Mouse (Mus musculus): ENCODE data around the gene Itga2. TPM values are rescaled to one million over a fixed set of nuclear protein-coding genes. Genes with fewer than 3 reads are reported as not detected.

Itga2 gene
- polyA plus RNA-seq, 1 experiment: 0.01 TPM

DNA sequence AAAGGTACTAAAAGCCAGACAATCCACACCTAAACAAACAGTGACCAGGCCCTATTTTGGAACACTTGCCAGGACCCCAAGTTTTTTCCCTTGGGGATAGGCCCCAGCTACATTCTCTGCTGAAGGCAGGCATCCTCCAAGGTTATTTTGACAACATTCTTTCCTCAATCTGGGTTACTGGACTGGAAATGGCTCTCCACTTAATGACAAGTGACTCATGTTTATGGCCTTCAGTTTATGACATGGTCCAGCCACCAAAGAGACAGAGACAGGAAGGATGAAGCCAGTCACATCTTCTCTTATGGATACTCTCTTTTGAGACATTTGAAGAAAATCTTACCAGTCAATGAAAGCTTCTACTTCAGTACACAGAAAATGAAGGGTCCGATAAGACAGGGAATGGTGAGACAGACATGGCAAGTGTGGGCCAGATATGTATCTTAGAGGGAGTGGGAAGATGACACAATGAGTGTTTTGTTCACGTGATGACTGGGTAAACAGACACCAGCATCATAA lies 55.8 kb downstream of the Itga2 start:
- H3K36me3 ChIP-seq (ENCODE audit: control insufficient read depth, insufficient read depth): no peaks in the 10 kb centered on the region
- H3ac ChIP-seq (ENCODE audit: control insufficient read depth, insufficient read length, low read depth): no peak overlapping the region
- TF ChIP-seq USF1 (IDR thresholded peaks at IDR 0.05; ENCODE audit: low read depth) (peak; percentile 60), MYOG (IDR thresholded peaks at IDR 0.05; ENCODE audit: control insufficient read depth, extremely low read depth, insufficient read length) (no peak)
- no peaks in the 10 kb centered on the region for H3K27me3 ChIP-seq (ENCODE audit: control insufficient read depth, insufficient read depth, insufficient read length)
- no peak overlapping the region for H3K4me3 ChIP-seq (ENCODE audit: insufficient read depth, poor library complexity, severe bottlenecking)
- no peaks in the 10 kb centered on the region for H3K79me3 ChIP-seq (ENCODE audit: low read depth)
- H3K79me2 ChIP-seq (ENCODE audit: control insufficient read depth, insufficient read depth): no peaks in the 10 kb centered on the region

DNA sequence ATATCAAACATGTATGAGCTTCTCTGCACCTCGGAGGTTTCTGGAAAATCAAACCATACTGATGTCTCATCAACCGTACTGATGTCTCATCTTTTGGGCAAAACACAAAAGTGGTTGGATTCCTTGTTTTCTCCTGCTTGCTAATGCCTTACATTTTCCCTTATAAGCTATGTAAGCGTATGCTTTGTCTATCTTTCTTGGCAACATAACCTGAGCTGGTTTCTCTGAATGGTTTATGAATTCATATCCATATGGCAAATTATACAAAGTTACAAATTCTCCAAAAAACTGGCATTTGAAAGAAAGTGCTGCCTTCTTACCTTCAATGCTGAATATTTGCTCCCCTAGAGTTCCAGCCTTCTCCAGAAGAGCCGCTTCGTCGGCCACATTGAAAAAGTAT lies 57.2 kb downstream of the Itga2 start:
- Histone ChIP-seq H3K79me3 (ENCODE audit: low read depth) (no peaks in the 10 kb centered on the region), H3K4me3 (ENCODE audit: insufficient read depth, poor library complexity, severe bottlenecking) (no peak overlapping the region), H3K36me3 (ENCODE audit: control insufficient read depth, insufficient read depth) (no peaks in the 10 kb centered on the region), H3K27me3 (ENCODE audit: control insufficient read depth, insufficient read depth, insufficient read length) (no peaks in the 10 kb centered on the region), H3ac (ENCODE audit: control insufficient read depth, insufficient read length, low read depth) (no peak overlapping the region), H3K79me2 (ENCODE audit: control insufficient read depth, insufficient read depth) (no peaks in the 10 kb centered on the region)
- TF ChIP-seq MYOG (IDR thresholded peaks at IDR 0.05; ENCODE audit: control insufficient read depth, extremely low read depth, insufficient read length) (no peak), USF1 (IDR thresholded peaks at IDR 0.05; ENCODE audit: low read depth) (no peak), CTCF (IDR thresholded peaks at IDR 0.05; ENCODE audit: control insufficient read depth, insufficient read depth, insufficient read length) (no peak), MYOD1 (IDR thresholded peaks at IDR 0.05; ENCODE audit: control insufficient read depth, insufficient read length, low read depth) (no peak), CEBPB (IDR thresholded peaks at IDR 0.05; ENCODE audit: low read depth) (no peak), MAX (IDR thresholded peaks at IDR 0.05) (no peak), FOSL1 (IDR thresholded peaks at IDR 0.05; ENCODE audit: insufficient read depth, low read length, poor library complexity, severe bottlenecking) (no peak)

DNA sequence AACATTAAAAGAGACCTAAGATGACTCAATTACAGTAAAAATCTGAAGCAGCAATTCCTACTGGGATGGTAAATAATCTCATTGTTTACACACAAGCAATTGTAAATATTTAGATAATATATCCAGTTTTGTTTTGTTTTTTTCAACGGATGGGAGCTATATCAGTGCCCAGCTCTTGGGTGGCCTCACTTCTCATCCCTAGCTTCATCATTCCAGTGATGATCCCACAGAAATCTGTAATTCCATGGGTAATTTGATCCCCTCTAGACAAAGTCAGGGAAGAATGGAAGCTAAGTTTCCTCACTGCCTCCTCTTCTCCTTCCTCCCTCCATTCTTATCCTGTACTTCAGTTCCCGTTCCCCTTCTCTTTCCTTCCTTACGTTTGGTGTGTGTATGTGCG lies 74.4 kb downstream of the Itga2 start:
- no peak overlapping the region for H3ac ChIP-seq (ENCODE audit: control insufficient read depth, insufficient read length, low read depth)
- no peaks in the 10 kb centered on the region for H3K36me3 ChIP-seq (ENCODE audit: control insufficient read depth, insufficient read depth)
- H3K79me2 ChIP-seq (ENCODE audit: control insufficient read depth, insufficient read depth): no peaks in the 10 kb centered on the region
- H3K27me3 ChIP-seq (ENCODE audit: control insufficient read depth, insufficient read depth, insufficient read length): no peaks in the 10 kb centered on the region
- TF ChIP-seq FOSL1 (IDR thresholded peaks at IDR 0.05; ENCODE audit: insufficient read depth, low read length, poor library complexity, severe bottlenecking) (no peak), CTCF (IDR thresholded peaks at IDR 0.05; ENCODE audit: control insufficient read depth, insufficient read depth, insufficient read length) (no peak), MYOG (IDR thresholded peaks at IDR 0.05; ENCODE audit: control insufficient read depth, extremely low read depth, insufficient read length) (no peak), MAX (IDR thresholded peaks at IDR 0.05) (no peak), MYOD1 (IDR thresholded peaks at IDR 0.05; ENCODE audit: control insufficient read depth, insufficient read length, low read depth) (no peak), USF1 (IDR thresholded peaks at IDR 0.05; ENCODE audit: low read depth) (no peak), CEBPB (IDR thresholded peaks at IDR 0.05; ENCODE audit: low read depth) (no peak)
- H3K79me3 ChIP-seq (ENCODE audit: low read depth): no peaks in the 10 kb centered on the region
- no peak overlapping the region for H3K4me3 ChIP-seq (ENCODE audit: insufficient read depth, poor library complexity, severe bottlenecking)

DNA sequence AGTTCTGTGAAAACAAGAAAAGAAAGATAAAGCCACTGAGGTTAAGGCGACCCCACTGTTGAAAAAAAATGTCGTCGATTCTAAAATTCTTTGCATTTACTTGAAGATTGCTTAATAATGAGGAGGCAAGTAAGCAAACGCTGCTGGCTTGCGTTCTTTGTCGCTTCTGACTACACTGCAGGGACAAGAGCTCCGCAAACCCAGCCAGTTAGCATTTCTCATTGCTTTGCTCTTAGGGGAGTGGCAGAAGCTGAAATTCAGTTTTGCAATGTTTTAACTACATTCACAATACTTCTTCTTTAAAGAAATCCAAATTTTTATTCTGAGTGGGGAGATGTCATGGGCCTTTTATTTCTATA lies 75.7 kb downstream of the Itga2 start:
- no peaks in the 10 kb centered on the region for H3K36me3 ChIP-seq (ENCODE audit: control insufficient read depth, insufficient read depth)
- no peak overlapping the region for H3ac ChIP-seq (ENCODE audit: control insufficient read depth, insufficient read length, low read depth)
- H3K79me3 ChIP-seq (ENCODE audit: low read depth): no peaks in the 10 kb centered on the region
- no peak overlapping the region for H3K4me3 ChIP-seq (ENCODE audit: insufficient read depth, poor library complexity, severe bottlenecking)
- TF ChIP-seq MAX (IDR thresholded peaks at IDR 0.05): no peak
- TF ChIP-seq CTCF (IDR thresholded peaks at IDR 0.05; ENCODE audit: control insufficient read depth, insufficient read depth, insufficient read length): no peak
- no peak for TF ChIP-seq FOSL1 (IDR thresholded peaks at IDR 0.05; ENCODE audit: insufficient read depth, low read length, poor library complexity, severe bottlenecking)
- no peak for TF ChIP-seq MYOD1 (IDR thresholded peaks at IDR 0.05; ENCODE audit: control insufficient read depth, insufficient read length, low read depth)
- TF ChIP-seq MYOG (IDR thresholded peaks at IDR 0.05; ENCODE audit: control insufficient read depth, extremely low read depth, insufficient read length): no peak
- TF ChIP-seq CEBPB (IDR thresholded peaks at IDR 0.05; ENCODE audit: low read depth): no peak
- no peak for TF ChIP-seq USF1 (IDR thresholded peaks at IDR 0.05; ENCODE audit: low read depth)
- no peaks in the 10 kb centered on the region for H3K27me3 ChIP-seq (ENCODE audit: control insufficient read depth, insufficient read depth, insufficient read length)
- H3K79me2 ChIP-seq (ENCODE audit: control insufficient read depth, insufficient read depth): no peaks in the 10 kb centered on the region

DNA sequence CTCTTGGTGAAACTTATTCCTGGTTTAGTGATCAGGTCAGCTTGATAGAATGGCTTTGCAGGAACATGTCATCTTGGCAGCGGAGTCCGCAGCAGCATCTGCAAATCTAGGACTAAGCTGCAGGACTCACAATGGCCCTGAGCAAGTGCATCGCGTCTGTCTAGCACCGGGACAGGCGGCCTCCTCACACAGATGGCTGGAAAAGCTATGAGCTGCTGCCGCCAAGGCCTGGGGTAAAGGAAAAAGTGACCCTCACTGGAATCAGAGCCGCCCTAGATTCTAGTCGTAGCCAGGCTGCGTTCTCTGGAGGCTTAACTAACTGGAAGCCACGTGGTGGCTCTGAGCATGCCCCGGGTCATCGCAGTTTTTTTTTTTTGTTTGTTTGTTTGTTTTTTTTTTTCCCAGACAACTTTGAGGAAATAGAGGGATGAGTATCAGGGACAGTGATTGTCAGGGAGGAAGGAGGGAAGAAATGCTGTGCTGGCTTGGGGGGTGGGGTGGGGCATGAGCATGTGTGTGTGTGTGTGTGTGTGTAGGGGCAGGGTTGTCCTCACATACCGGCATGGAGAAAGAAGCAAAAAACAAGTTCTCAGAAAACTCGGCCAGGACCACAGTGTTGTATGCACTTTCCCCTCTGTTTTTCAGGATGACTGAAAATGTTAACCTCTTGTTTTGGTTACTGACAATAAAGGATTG lies 76.2 kb downstream of the Itga2 start:
- Histone ChIP-seq H3K79me3 (ENCODE audit: low read depth) (no peaks in the 10 kb centered on the region), H3K36me3 (ENCODE audit: control insufficient read depth, insufficient read depth) (no peaks in the 10 kb centered on the region), H3K27me3 (ENCODE audit: control insufficient read depth, insufficient read depth, insufficient read length) (no peaks in the 10 kb centered on the region), H3K79me2 (ENCODE audit: control insufficient read depth, insufficient read depth) (no peaks in the 10 kb centered on the region), H3K4me3 (ENCODE audit: insufficient read depth, poor library complexity, severe bottlenecking) (no peak overlapping the region), H3ac (ENCODE audit: control insufficient read depth, insufficient read length, low read depth) (no peak overlapping the region)
- TF ChIP-seq USF1 (IDR thresholded peaks at IDR 0.05; ENCODE audit: low read depth): no peak
- TF ChIP-seq CTCF (IDR thresholded peaks at IDR 0.05; ENCODE audit: control insufficient read depth, insufficient read depth, insufficient read length): no peak

DNA sequence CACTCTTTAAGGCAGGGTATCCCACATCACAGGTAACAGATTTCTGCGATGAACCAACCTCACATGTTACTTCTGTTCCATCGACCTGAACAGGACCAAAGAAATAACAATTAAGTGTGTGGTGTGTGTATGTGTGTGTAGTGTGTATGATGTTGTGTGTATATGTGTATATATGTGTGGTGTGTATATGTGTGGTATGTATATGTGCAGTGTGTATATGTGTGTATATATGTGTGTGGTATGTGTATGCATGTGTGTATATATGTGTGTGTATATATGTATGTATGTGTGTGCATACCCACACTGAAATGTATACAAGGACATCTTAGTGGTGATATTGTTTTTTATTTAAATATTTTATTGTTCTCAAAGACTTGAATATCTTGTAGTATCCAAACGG lies 77.5 kb downstream of the Itga2 start:
- Histone ChIP-seq H3K79me2 (ENCODE audit: control insufficient read depth, insufficient read depth) (no peaks in the 10 kb centered on the region), H3K27me3 (ENCODE audit: control insufficient read depth, insufficient read depth, insufficient read length) (no peaks in the 10 kb centered on the region), H3K36me3 (ENCODE audit: control insufficient read depth, insufficient read depth) (no peaks in the 10 kb centered on the region), H3K4me3 (ENCODE audit: insufficient read depth, poor library complexity, severe bottlenecking) (no peak overlapping the region), H3ac (ENCODE audit: control insufficient read depth, insufficient read length, low read depth) (no peak overlapping the region), H3K79me3 (ENCODE audit: low read depth) (no peaks in the 10 kb centered on the region)
- no peak for TF ChIP-seq MAX (IDR thresholded peaks at IDR 0.05)
- TF ChIP-seq CTCF (IDR thresholded peaks at IDR 0.05; ENCODE audit: control insufficient read depth, insufficient read depth, insufficient read length): no peak
- TF ChIP-seq CEBPB (IDR thresholded peaks at IDR 0.05; ENCODE audit: low read depth): no peak
- no peak for TF ChIP-seq MYOG (IDR thresholded peaks at IDR 0.05; ENCODE audit: control insufficient read depth, extremely low read depth, insufficient read length)
- TF ChIP-seq FOSL1 (IDR thresholded peaks at IDR 0.05; ENCODE audit: insufficient read depth, low read length, poor library complexity, severe bottlenecking): no peak
- no peak for TF ChIP-seq USF1 (IDR thresholded peaks at IDR 0.05; ENCODE audit: low read depth)
- TF ChIP-seq MYOD1 (IDR thresholded peaks at IDR 0.05; ENCODE audit: control insufficient read depth, insufficient read length, low read depth): no peak

All from C2C12 (cell line).